Mouse (Mus musculus): ENCODE data around the gene Gli3. TPM values are rescaled to one million over a fixed set of nuclear protein-coding genes. Genes with fewer than 3 reads are reported as not detected.

The Gli3 gene
- polyA plus RNA-seq, 1 experiment from 2014 or later, result 7.9 TPM

GRCm38 (mm10) chr13:15677106-15677760, 214.2 kb downstream of the Gli3 start:
- Histone ChIP-seq H3K27me3 (no peaks in the 10 kb centered on the region), H3K9me3 (no peaks in the 10 kb centered on the region), H3K4me2 (no peak overlapping the region), H3K27ac (no peak overlapping the region), H3K4me1 (replicated peaks) (no peaks in the 10 kb centered on the region), H3K4me3 (no peak overlapping the region), H3K9ac (no peak overlapping the region), H3K36me3 (no peaks in the 10 kb centered on the region)
- 93% methylated on average over 4 of the region's 4 CpGs for WGBS
- ATAC-seq (ENCODE audit: low FRiP score), result 0 out of 2 replicates have a peak, but pooled peaks have one; percentile 36

GRCm38 (mm10) chr13:15681530-15681929, 218.5 kb downstream of the Gli3 start:
- no peak for ATAC-seq (ENCODE audit: low FRiP score)
- WGBS, result 93% methylated on average over 1 of the region's 1 CpGs
- no peaks in the 10 kb centered on the region for H3K4me1 ChIP-seq (replicated peaks)
- H3K27ac ChIP-seq, result no peak overlapping the region
- no peaks in the 10 kb centered on the region for H3K27me3 ChIP-seq
- H3K36me3 ChIP-seq, result no peaks in the 10 kb centered on the region
- H3K4me2 ChIP-seq, result no peak overlapping the region
- no peak overlapping the region for H3K4me3 ChIP-seq
- no peak overlapping the region for H3K9ac ChIP-seq
- no peaks in the 10 kb centered on the region for H3K9me3 ChIP-seq

GRCm38 (mm10) chr13:15683006-15683405, 220.0 kb downstream of the Gli3 start:
- Histone ChIP-seq H3K27me3 (no peaks in the 10 kb centered on the region), H3K9me3 (no peaks in the 10 kb centered on the region), H3K4me2 (no peak overlapping the region), H3K27ac (no peak overlapping the region), H3K4me1 (replicated peaks) (no peaks in the 10 kb centered on the region), H3K9ac (no peak overlapping the region), H3K36me3 (no peaks in the 10 kb centered on the region), H3K4me3 (no peak overlapping the region)
- WGBS, result 55% methylated on average over 1 of the region's 1 CpGs
- ATAC-seq (ENCODE audit: low FRiP score), result no peak

- Histone ChIP-seq H3K4me1 (replicated peaks) (no peaks in the 10 kb centered on the region), H3K27me3 (no peaks in the 10 kb centered on the region), H3K9me3 (no peaks in the 10 kb centered on the region), H3K9ac (no peak overlapping the region), H3K36me3 (no peaks in the 10 kb centered on the region), H3K27ac (no peak overlapping the region), H3K4me2 (no peak overlapping the region), H3K4me3 (no peak overlapping the region)
- no peak for ATAC-seq (ENCODE audit: low FRiP score)
- 62% methylated on average over 6 of the region's 6 CpGs for WGBS
Observed at GRCm38 (mm10) chr13:15688074-15688825, 225.2 kb downstream of the Gli3 start.

- Histone ChIP-seq H3K9ac (no peak overlapping the region), H3K27ac (no peak overlapping the region), H3K27me3 (no peaks in the 10 kb centered on the region), H3K36me3 (no peaks in the 10 kb centered on the region), H3K4me3 (no peak overlapping the region), H3K9me3 (no peaks in the 10 kb centered on the region), H3K4me2 (no peak overlapping the region), H3K4me1 (replicated peaks) (no peaks in the 10 kb centered on the region)
- WGBS, result 89% methylated on average over 5 of the region's 5 CpGs
- no peak for ATAC-seq (ENCODE audit: low FRiP score)
Observed at GRCm38 (mm10) chr13:15688826-15689501, 225.9 kb downstream of the Gli3 start.

GRCm38 (mm10) chr13:15691751-15692464, 228.9 kb downstream of the Gli3 start:
- H3K27me3 ChIP-seq, result no peaks in the 10 kb centered on the region
- no peak overlapping the region for H3K4me3 ChIP-seq
- WGBS, result 57% methylated on average over 5 of the region's 5 CpGs
- H3K4me1 ChIP-seq (replicated peaks), result no peaks in the 10 kb centered on the region
- no peaks in the 10 kb centered on the region for H3K9me3 ChIP-seq
- no peak overlapping the region for H3K27ac ChIP-seq
- no peak for ATAC-seq (ENCODE audit: low FRiP score)
- no peak overlapping the region for H3K4me2 ChIP-seq
- H3K9ac ChIP-seq, result no peak overlapping the region
- no peaks in the 10 kb centered on the region for H3K36me3 ChIP-seq

GRCm38 (mm10) chr13:15692465-15692809, 229.4 kb downstream of the Gli3 start:
- Histone ChIP-seq H3K4me2 (no peak overlapping the region), H3K4me1 (replicated peaks) (no peaks in the 10 kb centered on the region), H3K27me3 (no peaks in the 10 kb centered on the region), H3K4me3 (no peak overlapping the region), H3K9ac (no peak overlapping the region), H3K36me3 (no peaks in the 10 kb centered on the region), H3K9me3 (no peaks in the 10 kb centered on the region), H3K27ac (no peak overlapping the region)
- ATAC-seq (ENCODE audit: low FRiP score), result no peak

- Histone ChIP-seq H3K27me3 (no peaks in the 10 kb centered on the region), H3K4me1 (replicated peaks) (no peaks in the 10 kb centered on the region), H3K4me3 (no peak overlapping the region), H3K9me3 (no peaks in the 10 kb centered on the region), H3K9ac (no peak overlapping the region), H3K4me2 (no peak overlapping the region), H3K36me3 (no peaks in the 10 kb centered on the region), H3K27ac (no peak overlapping the region)
- no peak for ATAC-seq (ENCODE audit: low FRiP score)
- 87% methylated on average over 4 of the region's 4 CpGs for WGBS
Observed at GRCm38 (mm10) chr13:15698284-15698683, 235.2 kb downstream of the Gli3 start.

- Histone ChIP-seq H3K9me3 (no peaks in the 10 kb centered on the region), H3K27me3 (no peaks in the 10 kb centered on the region), H3K4me3 (no peak overlapping the region), H3K27ac (no peak overlapping the region), H3K9ac (no peak overlapping the region), H3K4me1 (replicated peaks) (no peaks in the 10 kb centered on the region), H3K36me3 (no peaks in the 10 kb centered on the region), H3K4me2 (no peak overlapping the region)
- 95% methylated on average over 6 of the region's 6 CpGs for WGBS
- ATAC-seq (ENCODE audit: low FRiP score), result no peak
Observed at GRCm38 (mm10) chr13:15699116-15699515, 236.1 kb downstream of the Gli3 start.

GRCm38 (mm10) chr13:15704669-15705068, 241.6 kb downstream of the Gli3 start:
- no peak overlapping the region for H3K9ac ChIP-seq
- no peak overlapping the region for H3K4me3 ChIP-seq
- H3K27me3 ChIP-seq, result no peaks in the 10 kb centered on the region
- H3K9me3 ChIP-seq, result no peaks in the 10 kb centered on the region
- H3K27ac ChIP-seq, result no peak overlapping the region
- no peak overlapping the region for H3K4me2 ChIP-seq
- peaks cover 12% of the 10 kb centered on the region for H3K4me1 ChIP-seq (replicated peaks)
- WGBS, result 82% methylated on average over 8 of the region's 8 CpGs
- no peak for ATAC-seq (ENCODE audit: low FRiP score)
- H3K36me3 ChIP-seq, result no peaks in the 10 kb centered on the region

- Histone ChIP-seq H3K27ac (no peak overlapping the region), H3K9ac (no peak overlapping the region), H3K4me3 (no peak overlapping the region), H3K9me3 (no peaks in the 10 kb centered on the region), H3K4me2 (no peak overlapping the region), H3K4me1 (replicated peaks) (peaks cover 12% of the 10 kb centered on the region), H3K36me3 (no peaks in the 10 kb centered on the region), H3K27me3 (no peaks in the 10 kb centered on the region)
- ATAC-seq (ENCODE audit: low FRiP score), result peak; percentile 46; the same call in 1 of the 2 replicates
- 28% methylated on average over 4 of the region's 4 CpGs for WGBS
Observed at GRCm38 (mm10) chr13:15707481-15707881, 244.4 kb downstream of the Gli3 start.

- Histone ChIP-seq H3K36me3 (no peaks in the 10 kb centered on the region), H3K4me1 (replicated peaks) (peaks cover 6% of the 10 kb centered on the region), H3K9ac (no peak overlapping the region), H3K27me3 (no peaks in the 10 kb centered on the region), H3K27ac (no peak overlapping the region), H3K4me2 (no peak overlapping the region), H3K9me3 (no peaks in the 10 kb centered on the region), H3K4me3 (no peak overlapping the region)
- WGBS, result 67% methylated on average over 7 of the region's 7 CpGs
- no peak for ATAC-seq (ENCODE audit: low FRiP score)
Observed at GRCm38 (mm10) chr13:15713486-15713885, 250.5 kb downstream of the Gli3 start.
